Mouse (Mus musculus): ENCODE measurements at regions not wholly inside any gene's neighbourhood (a gene's known extent, or its start where the extent isn't known, plus 50 kb on each side); places are given as distances from the start of the nearest gene placed in this dataset.
A peak's percentile ranks its signal among the peaks of the same experiment; 100 is the strongest.
"Not testable (repeated sequence)": the region's sequence is repeated elsewhere in the genome, so short reads cannot be mapped to it uniquely, and the experiment has no call there.

DNA sequence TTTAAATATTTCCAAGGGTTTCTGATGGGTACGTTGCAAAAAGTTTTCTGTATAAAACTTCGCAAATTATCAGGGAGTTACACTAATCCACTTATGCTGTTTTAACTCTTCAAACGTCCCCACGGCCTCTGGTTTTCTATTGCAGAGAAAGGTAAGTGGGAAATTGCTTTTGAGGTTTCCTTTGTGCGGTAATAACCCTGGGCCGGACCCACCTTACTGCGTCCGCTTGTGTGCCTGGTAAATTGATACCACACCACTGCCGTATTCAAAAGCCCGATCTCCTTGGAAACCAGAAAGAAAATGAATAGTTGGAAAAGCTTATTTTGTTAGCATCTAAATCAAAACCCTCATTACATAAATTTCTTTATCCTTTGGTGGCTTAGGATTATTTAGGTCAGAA, 167.0 kb upstream of the Kit start:
- ATAC-seq (ENCODE audit: extremely low read depth, insufficient number of reproducible peaks, low FRiP score, low TSS enrichment), result no peak
- Histone ChIP-seq H3K4me2 (no peak overlapping the region), H3K4me1 (0 out of 2 replicates have a peak, but pooled peaks cover 2% of the 10 kb centered on the region), H3K27ac (replicated peaks) (no peak overlapping the region), H3K9me3 (no peaks in the 10 kb centered on the region), H3K9ac (no peak overlapping the region), H3K36me3 (no peaks in the 10 kb centered on the region), H3K4me3 (no peak overlapping the region), H3K27me3 (replicated peaks) (0 out of 2 replicates have a peak, but pooled peaks cover 4% of the 10 kb centered on the region)
- 84% methylated on average over 10 of the region's 10 CpGs for WGBS

DNA sequence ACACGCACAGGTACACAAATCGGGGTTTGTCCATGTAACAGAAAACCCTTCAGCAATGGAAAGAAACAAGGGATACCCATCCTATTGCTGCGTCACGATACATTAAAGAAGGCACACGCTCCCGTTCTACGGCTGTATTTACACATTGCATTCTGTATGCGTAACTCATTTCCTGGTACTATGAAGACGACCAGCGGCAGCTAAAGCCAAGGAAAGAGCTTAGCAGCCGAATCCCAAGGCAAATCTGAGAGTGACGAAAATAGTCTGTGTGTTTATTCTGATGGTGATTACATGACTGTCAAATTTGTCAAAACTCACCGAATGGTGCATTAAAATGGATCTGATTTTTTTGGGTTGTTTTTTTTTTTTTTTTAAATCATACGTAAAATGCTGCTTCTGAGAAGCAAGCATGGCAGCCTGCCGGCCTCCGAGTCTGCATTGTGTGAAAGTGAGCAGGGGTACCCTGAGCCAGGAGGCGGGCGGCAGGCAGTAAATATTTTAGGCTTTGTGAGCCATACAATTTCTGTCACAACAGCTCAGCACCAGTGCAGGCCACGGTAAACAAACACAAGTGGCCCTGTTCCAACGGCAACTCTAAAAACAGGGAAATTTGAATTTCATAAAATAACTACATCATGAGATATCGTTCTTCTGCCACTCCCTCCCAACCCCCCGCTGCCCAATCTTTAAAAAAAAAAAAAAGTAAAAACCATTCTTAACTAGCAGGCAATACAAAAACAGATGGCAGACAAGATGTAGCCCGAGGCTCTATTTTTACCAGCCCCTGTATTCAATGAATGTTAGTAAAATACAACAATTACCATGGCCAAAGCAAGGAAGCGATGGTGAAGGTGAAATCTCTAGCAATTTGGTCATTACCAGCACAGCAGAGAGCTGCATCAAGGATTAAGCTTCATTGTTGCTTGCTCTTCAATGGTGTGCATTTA, 164.2 kb upstream of the Kit start:
- no peak overlapping the region for H3K4me2 ChIP-seq
- ATAC-seq (ENCODE audit: extremely low read depth, insufficient number of reproducible peaks, low FRiP score, low TSS enrichment), result no peak
- no peak overlapping the region for H3K4me3 ChIP-seq
- H3K9ac ChIP-seq, result no peak overlapping the region
- WGBS, result 79% methylated on average over 24 of the region's 24 CpGs
- H3K27ac ChIP-seq (replicated peaks), result no peak overlapping the region
- no peaks in the 10 kb centered on the region for H3K36me3 ChIP-seq
- no peaks in the 10 kb centered on the region for H3K27me3 ChIP-seq (replicated peaks)
- H3K9me3 ChIP-seq, result no peaks in the 10 kb centered on the region
- H3K4me1 ChIP-seq, result no peaks in the 10 kb centered on the region

DNA sequence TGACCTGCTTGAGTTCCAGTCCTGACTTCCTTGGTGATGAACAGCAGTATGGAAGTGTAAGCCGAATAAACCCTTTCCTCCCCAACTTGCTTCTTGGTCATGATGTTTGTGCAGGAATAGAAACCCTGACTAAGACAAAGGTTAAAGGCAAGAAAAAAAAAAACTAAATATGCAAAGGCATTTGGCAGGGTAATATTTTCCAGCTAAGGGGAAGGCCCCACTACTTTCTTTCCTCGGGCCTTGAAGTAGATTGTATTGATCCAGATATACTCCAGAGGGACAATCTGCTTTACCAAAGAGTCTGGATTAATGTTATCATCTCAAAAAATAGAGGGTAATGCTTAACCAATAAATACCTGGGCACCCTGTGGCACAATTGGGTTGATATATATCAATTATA, 155.4 kb upstream of the Kit start:
- H3K4me1 ChIP-seq; H3K4me3 ChIP-seq; H3K27me3 ChIP-seq (replicated peaks); ATAC-seq (ENCODE audit: extremely low read depth, insufficient number of reproducible peaks, low FRiP score, low TSS enrichment); H3K9me3 ChIP-seq; H3K4me2 ChIP-seq; H3K27ac ChIP-seq (replicated peaks); H3K36me3 ChIP-seq; H3K9ac ChIP-seq: not testable (repeated sequence)
- 76% methylated on average over 2 of the region's 2 CpGs for WGBS

DNA sequence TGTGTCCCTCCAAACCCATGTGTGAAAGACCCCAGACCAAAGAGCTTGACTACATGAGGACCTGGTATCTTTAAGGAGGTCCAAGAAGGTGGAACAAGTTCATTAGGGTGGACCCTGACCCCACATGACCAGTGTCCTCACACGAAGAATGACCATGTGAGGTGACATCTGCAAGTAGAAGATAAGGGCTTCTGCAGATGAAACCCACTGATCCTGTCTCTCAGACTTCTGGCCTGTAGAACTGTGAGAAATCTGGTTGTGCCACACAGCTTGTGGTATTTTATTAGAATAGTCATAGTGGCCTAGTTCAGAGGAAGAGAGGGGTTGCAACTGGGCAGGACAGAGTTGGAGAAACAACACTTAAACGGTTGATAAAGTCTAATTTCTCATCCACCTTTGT, 141.8 kb upstream of the Kit start:
- Histone ChIP-seq H3K4me2 (no peak overlapping the region), H3K27me3 (replicated peaks) (0 out of 2 replicates have a peak, but pooled peaks cover 3% of the 10 kb centered on the region), H3K9me3 (0 out of 2 replicates have a peak, but pooled peaks cover 5% of the 10 kb centered on the region), H3K36me3 (no peaks in the 10 kb centered on the region), H3K4me1 (no peaks in the 10 kb centered on the region), H3K27ac (replicated peaks) (no peak overlapping the region), H3K9ac (no peak overlapping the region), H3K4me3 (no peak overlapping the region)
- 72% methylated on average over 2 of the region's 2 CpGs for WGBS
- ATAC-seq (ENCODE audit: extremely low read depth, insufficient number of reproducible peaks, low FRiP score, low TSS enrichment), result no peak

DNA sequence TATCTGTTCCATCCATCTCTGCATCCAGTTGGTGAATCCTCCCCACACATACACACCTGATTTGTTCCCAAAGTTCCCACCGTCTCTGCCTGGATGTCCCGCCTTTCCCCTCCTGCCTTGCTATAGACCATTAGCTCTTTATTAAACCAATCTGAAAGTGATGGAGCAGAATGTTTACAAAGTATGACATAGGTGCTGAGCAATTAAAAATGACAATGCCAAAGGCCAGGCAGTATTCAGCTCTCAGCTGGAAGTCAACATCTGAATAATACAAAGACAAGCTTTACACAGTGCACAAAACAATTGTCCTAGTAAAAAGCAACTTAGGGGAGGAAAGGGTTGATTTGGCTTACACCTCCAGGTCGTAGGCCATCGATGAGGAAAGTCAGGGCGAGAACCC, 136.8 kb upstream of the Kit start:
- Histone ChIP-seq H3K36me3 (no peaks in the 10 kb centered on the region), H3K9ac (no peak overlapping the region), H3K27ac (replicated peaks) (no peak overlapping the region), H3K27me3 (replicated peaks) (no peaks in the 10 kb centered on the region), H3K9me3 (peaks cover 5% of the 10 kb centered on the region; the same call in 1 of the 2 replicates), H3K4me1 (no peaks in the 10 kb centered on the region), H3K4me3 (no peak overlapping the region), H3K4me2 (no peak overlapping the region)
- WGBS, result 70% methylated on average over 5 of the region's 5 CpGs
- ATAC-seq (ENCODE audit: extremely low read depth, insufficient number of reproducible peaks, low FRiP score, low TSS enrichment), result no peak; the same call in 1 of the 2 replicates

DNA sequence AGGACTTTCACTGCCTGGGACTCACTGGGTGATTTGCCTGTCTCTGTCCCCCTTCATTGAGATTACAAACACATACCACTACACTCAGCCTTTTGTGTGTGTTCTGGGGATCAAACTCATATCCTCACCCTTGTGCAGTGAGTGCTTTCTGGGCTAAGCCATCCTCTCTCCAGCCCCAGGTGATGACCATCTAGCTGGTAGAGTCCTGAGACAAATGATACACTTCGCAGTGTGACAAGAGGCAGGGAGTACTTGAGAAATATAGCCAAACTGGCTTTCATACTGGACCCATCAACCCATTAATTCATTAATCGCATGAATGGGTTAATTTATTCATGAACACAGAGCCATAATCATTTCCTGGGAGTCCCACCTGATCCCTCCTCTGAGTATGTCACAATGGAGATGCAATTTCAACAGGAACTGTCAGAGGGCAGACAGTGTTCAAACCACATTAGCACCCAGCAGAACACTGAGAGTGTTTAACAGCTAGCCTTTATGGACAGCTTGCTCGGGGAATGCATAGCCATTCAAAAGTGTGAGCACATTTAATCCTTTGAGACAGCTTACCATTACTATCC, 130.6 kb upstream of the Kit start:
- Histone ChIP-seq H3K36me3 (no peaks in the 10 kb centered on the region), H3K27ac (replicated peaks) (no peak overlapping the region), H3K4me1 (no peaks in the 10 kb centered on the region), H3K9ac (no peak overlapping the region), H3K4me3 (no peak overlapping the region), H3K27me3 (replicated peaks) (peaks cover 5% of the 10 kb centered on the region; the same call in 1 of the 2 replicates), H3K4me2 (no peak overlapping the region), H3K9me3 (no peaks in the 10 kb centered on the region; the same call in 1 of the 2 replicates)
- 82% methylated on average over 3 of the region's 3 CpGs for WGBS
- no peak for ATAC-seq (ENCODE audit: extremely low read depth, insufficient number of reproducible peaks, low FRiP score, low TSS enrichment)

DNA sequence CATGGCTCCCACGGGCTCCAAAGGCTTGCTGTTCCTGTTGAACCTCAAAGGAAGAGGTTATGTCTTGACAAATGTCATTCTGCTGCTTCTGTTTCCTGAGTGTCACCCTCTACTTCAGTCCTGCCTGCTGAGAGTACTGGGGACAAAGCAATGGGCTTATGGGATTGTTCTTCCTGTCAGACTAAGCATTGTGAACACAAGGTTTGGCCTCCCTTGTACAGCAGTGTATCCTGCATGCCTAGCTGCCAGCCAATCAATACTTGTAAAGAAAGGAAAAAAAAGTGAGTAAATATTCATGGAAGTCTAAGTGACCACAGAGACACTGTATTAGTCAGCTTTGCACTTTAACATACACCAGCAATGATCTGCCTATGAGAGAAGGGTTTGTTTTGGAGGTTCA, 128.3 kb upstream of the Kit start:
- H3K36me3 ChIP-seq, result no peaks in the 10 kb centered on the region
- H3K4me3 ChIP-seq, result no peak overlapping the region
- H3K4me2 ChIP-seq, result no peak overlapping the region
- no peak for ATAC-seq (ENCODE audit: extremely low read depth, insufficient number of reproducible peaks, low FRiP score, low TSS enrichment)
- WGBS, result 39% methylated on average over 1 of the region's 1 CpGs
- 0 out of 2 replicates have a peak, but pooled peaks cover 4% of the 10 kb centered on the region for H3K4me1 ChIP-seq
- H3K9me3 ChIP-seq, result no peaks in the 10 kb centered on the region
- H3K9ac ChIP-seq, result no peak overlapping the region
- no peak overlapping the region for H3K27ac ChIP-seq (replicated peaks)
- peaks cover 17% of the 10 kb centered on the region for H3K27me3 ChIP-seq (replicated peaks)

DNA sequence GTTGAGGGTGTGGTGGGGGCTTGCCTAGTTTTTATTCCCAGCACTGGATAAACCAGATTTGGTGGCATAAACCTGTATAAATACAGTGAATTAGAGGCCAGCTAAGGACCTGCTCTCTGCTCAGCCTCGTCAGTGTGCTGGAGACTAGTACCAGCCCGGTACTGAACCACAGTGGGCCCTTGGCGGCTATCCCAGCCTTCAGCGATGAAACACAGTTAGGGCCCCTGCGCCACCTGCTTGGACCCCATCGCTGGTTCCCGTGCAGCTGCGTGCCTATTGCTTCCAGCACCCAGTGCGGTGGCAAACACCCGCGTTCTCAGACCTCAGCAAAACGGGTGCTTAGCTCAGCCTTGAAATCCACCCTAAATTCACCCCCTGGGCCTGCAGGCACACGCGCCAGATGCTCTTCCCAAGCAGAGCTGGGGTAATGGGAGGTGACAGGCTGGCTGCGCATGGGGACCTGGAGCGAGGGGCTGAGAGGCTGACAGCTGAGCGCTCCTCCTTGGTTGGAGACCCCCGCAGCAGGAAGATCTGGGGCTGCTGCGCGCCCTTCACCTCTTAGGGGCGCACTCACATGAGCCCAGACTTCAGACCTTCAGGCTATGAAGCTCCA, 124.7 kb upstream of the Kit start:
- peaks cover 10% of the 10 kb centered on the region for H3K4me1 ChIP-seq
- H3K27me3 ChIP-seq (replicated peaks), result peaks cover 23% of the 10 kb centered on the region
- H3K27ac ChIP-seq (replicated peaks), result no peak overlapping the region
- no peaks in the 10 kb centered on the region for H3K9me3 ChIP-seq
- no peaks in the 10 kb centered on the region for H3K36me3 ChIP-seq
- no peak overlapping the region for H3K9ac ChIP-seq
- H3K4me2 ChIP-seq, result peak overlapping the region; percentile 36
- no peak overlapping the region for H3K4me3 ChIP-seq
- WGBS, result 53% methylated on average over 21 of the region's 21 CpGs
- no peak for ATAC-seq (ENCODE audit: extremely low read depth, insufficient number of reproducible peaks, low FRiP score, low TSS enrichment)

DNA sequence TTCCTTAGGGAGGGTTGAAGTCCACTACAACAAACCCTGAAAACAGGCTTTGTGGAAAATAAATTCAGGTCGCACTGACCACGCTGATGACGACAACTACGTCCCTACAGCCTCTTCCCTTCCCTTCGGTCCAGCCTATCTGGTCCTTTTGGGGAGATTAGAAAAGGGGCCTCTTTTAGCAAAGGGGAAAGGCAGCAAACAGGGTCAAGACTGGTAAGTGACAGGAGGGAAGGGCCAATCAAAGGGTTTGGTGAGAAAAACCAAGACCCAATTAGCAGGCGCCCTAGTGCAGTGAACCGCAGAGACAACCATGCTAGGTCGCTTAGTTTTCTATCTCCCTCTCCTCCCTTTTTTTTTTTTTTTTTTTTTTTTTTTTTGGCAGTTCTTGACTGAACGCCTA, 124.2 kb upstream of the Kit start:
- no peaks in the 10 kb centered on the region for H3K36me3 ChIP-seq
- no peak overlapping the region for H3K27ac ChIP-seq (replicated peaks)
- peak overlapping the region; percentile 36 for H3K4me2 ChIP-seq
- peaks cover 10% of the 10 kb centered on the region for H3K4me1 ChIP-seq
- peaks cover 25% of the 10 kb centered on the region for H3K27me3 ChIP-seq (replicated peaks)
- H3K9ac ChIP-seq, result no peak overlapping the region
- WGBS, result 43% methylated on average over 9 of the region's 9 CpGs
- no peak for ATAC-seq (ENCODE audit: extremely low read depth, insufficient number of reproducible peaks, low FRiP score, low TSS enrichment)
- no peaks in the 10 kb centered on the region for H3K9me3 ChIP-seq
- no peak overlapping the region for H3K4me3 ChIP-seq

DNA sequence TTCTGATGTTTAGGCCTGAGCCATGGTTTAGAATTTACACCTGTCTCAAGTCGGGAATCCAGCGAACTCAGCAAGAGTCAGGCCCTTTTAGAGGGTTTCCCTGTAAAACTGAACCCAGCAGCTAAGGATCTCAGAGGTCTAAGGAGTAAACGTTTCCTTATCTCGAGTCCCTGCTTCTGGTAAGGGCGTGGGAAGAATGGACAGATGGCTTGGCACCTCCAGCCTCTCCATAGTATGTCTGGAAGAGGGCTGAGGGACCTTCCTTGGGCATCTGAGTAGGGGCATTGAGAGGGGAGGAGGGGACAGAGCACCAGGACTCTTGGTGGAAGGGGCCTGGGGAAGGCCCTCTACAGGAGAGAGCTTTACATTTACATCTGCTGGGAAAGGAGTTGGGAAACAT, 123.6 kb upstream of the Kit start:
- Histone ChIP-seq H3K4me3 (no peak overlapping the region), H3K36me3 (no peaks in the 10 kb centered on the region), H3K9me3 (no peaks in the 10 kb centered on the region), H3K27me3 (replicated peaks) (peaks cover 25% of the 10 kb centered on the region), H3K4me2 (peak overlapping the region; percentile 36; the same call in 1 of the 2 replicates), H3K4me1 (peaks cover 10% of the 10 kb centered on the region), H3K9ac (no peak overlapping the region), H3K27ac (replicated peaks) (no peak overlapping the region)
- no peak for ATAC-seq (ENCODE audit: extremely low read depth, insufficient number of reproducible peaks, low FRiP score, low TSS enrichment)
- WGBS, result 41% methylated on average over 5 of the region's 5 CpGs

DNA sequence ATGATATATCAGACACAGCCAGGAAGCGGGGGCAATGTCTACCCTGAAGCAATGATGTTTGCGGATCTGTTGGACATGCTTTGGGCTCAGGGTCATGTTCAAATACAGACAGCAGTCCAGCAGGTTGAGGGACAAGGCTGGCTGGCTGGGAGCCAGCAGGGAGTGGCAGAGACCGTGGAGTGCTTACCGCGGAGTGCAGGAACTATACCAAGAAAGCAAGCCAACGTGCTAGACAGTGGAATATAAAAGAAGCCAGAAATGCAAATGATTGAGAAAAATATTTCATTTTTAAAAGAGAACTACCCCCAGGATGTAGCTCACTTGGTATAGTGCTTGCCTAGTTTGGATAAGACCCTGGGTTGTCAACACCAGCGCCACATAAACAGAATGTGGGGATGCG, 123.0 kb upstream of the Kit start:
- ATAC-seq (ENCODE audit: extremely low read depth, insufficient number of reproducible peaks, low FRiP score, low TSS enrichment), result no peak
- H3K4me1 ChIP-seq, result peaks cover 10% of the 10 kb centered on the region
- WGBS, result 57% methylated on average over 8 of the region's 8 CpGs

More for the DNA sequence above, 123.0 kb upstream of the Kit start:
- no peak overlapping the region for H3K27ac ChIP-seq (replicated peaks)
- H3K4me2 ChIP-seq, result no peak overlapping the region
- no peak overlapping the region for H3K4me3 ChIP-seq
- H3K9ac ChIP-seq, result no peak overlapping the region
- H3K36me3 ChIP-seq, result no peaks in the 10 kb centered on the region
- no peaks in the 10 kb centered on the region for H3K9me3 ChIP-seq
- peaks cover 25% of the 10 kb centered on the region for H3K27me3 ChIP-seq (replicated peaks)

Measured in heart, embryonic 13.5 days (tissue).